Comparison of ENCODE assay signal across 7 mouse cellular contexts in genomic region chr1:92696848-92697247, GRCm38 (mm10). TPM values are rescaled to one million over a fixed set of nuclear protein-coding genes. Genes with fewer than 3 reads are reported as not detected.
A peak's percentile ranks its signal among the peaks of the same experiment; 100 is the strongest.
DNase-seq lines count a peak whose midpoint lies in the region; TF ChIP-seq lines count a peak whose summit lies in the region.

No protein-coding gene starts in this region.

- intact Hi-C loops in heart, postnatal 10 days (cut with DNase I) = loop anchor here (1.0 to 5.0 kb wide), 2 partner anchors 75 to 137 kb away; no protein-coding TSS in a partner anchor

- H3K4me1 ChIP-seq in MEL (ENCODE audit: control insufficient read depth in 1 of 2, insufficient read depth in 2 of 2, low read length in 2 of 2) = peaks cover 1 to 13% of the 10 kb centered on the region in 2 experiments; a peak in 2 of 4 replicates
- peaks cover 29% of the 10 kb centered on the region for H3K4me1 ChIP-seq in embryonic facial prominence, embryonic 10.5 days

- H3K36me3 ChIP-seq in MEL (ENCODE audit: control insufficient read depth in 1 of 2, insufficient read depth in 2 of 2, low read length in 2 of 2) = no peaks in the 10 kb centered on the region
- no peaks in the 10 kb centered on the region for H3K36me3 ChIP-seq in embryonic facial prominence, embryonic 10.5 days (replicated peaks)

- peak; percentile 50 to 73 (median 72) for TF ChIP-seq CTCF in MEL (IDR thresholded peaks at IDR 0.05 in 2 of 3, conservative IDR thresholded peaks at IDR 0.05 in 1 of 3; ENCODE audit: control insufficient read depth in 1 of 3, insufficient read depth in 1 of 3, low read depth in 2 of 3, low read length in 3 of 3, poor library complexity in 1 of 3, severe bottlenecking in 1 of 3)

- no peak overlapping the region for H3K27ac ChIP-seq in MEL (ENCODE audit: control insufficient read depth, low read depth, low read length)
- H3K27ac ChIP-seq in embryonic facial prominence, embryonic 10.5 days (replicated peaks) = peak overlapping the region; percentile 57

- no peak for TF ChIP-seq EP300 in MEL (IDR thresholded peaks at IDR 0.05; ENCODE audit: low read depth in 1 of 2, low read length in 2 of 2)

- H3K4me3 ChIP-seq in MEL (ENCODE audit: control insufficient read depth in 1 of 2, insufficient read depth in 1 of 2, low read depth in 2 of 2, low read length in 2 of 2) = no peak overlapping the region
- no peak overlapping the region for H3K4me3 ChIP-seq in embryonic facial prominence, embryonic 10.5 days

- peak; percentile 45 for DNase-seq in MEL (ENCODE audit: low read depth, low spot score)
- peak; percentile 90 to 91 for DNase-seq in adrenal gland, postnatal 36 days
- peak; percentile 86 for DNase-seq in embryonic facial prominence, embryonic 10.5 days (ENCODE audit: low spot score)
- peak; percentile 78 to 90 for DNase-seq in heart, postnatal 10 days
- peak; percentile 73 for DNase-seq in left cerebral cortex, adult 11 months (ENCODE audit: low spot score)
- peak; percentile 82 for DNase-seq in mesoderm, embryonic 11.5 days (ENCODE audit: low read depth, low spot score)
- DNase-seq in spleen, adult 12 weeks (ENCODE audit: low spot score) = peak; percentile 39

- WGBS in embryonic facial prominence, embryonic 10.5 days = 31% methylated on average over 4 of the region's 4 CpGs

- no peak overlapping the region for H3K9ac ChIP-seq in MEL (ENCODE audit: control insufficient read depth, low read depth, low read length, poor library complexity, severe bottlenecking)

- H3K27me3 ChIP-seq in MEL (ENCODE audit: control insufficient read depth in 1 of 2, insufficient read depth in 2 of 2, low read length in 2 of 2) = 0 out of 4 replicates have a peak, but pooled peaks cover 0 to 2% of the 10 kb centered on the region in 2 experiments
- H3K27me3 ChIP-seq in embryonic facial prominence, embryonic 10.5 days (replicated peaks; ENCODE audit: low read depth, poor library complexity, severe bottlenecking) = peaks cover 19% of the 10 kb centered on the region

- no peaks in the 10 kb centered on the region for H3K9me3 ChIP-seq in MEL (replicated peaks; ENCODE audit: insufficient read depth, low read length)
- no peaks in the 10 kb centered on the region for H3K9me3 ChIP-seq in embryonic facial prominence, embryonic 10.5 days

- no peaks in the 10 kb centered on the region for H3K79me2 ChIP-seq in MEL (ENCODE audit: control insufficient read depth, insufficient read depth, low read length, poor library complexity)

- no peak for TF ChIP-seq POLR2A in MEL (IDR thresholded peaks at IDR 0.05; ENCODE audit: control insufficient read depth in 1 of 2, insufficient read depth in 1 of 2, low read depth in 1 of 2, low read length in 2 of 2, poor library complexity in 1 of 2)

- peak; percentile 47 for TF ChIP-seq RAD21 in MEL (IDR thresholded peaks at IDR 0.05; ENCODE audit: low read depth, low read length)

TF ChIP-seq in MEL, 35 proteins besides CTCF, POLR2A, EP300 and RAD21:
- no peak for TF ChIP-seq CHD2 (IDR thresholded peaks at IDR 0.05; ENCODE audit: low read length)
- no peak for TF ChIP-seq MYB (IDR thresholded peaks at IDR 0.05; ENCODE audit: low read depth, low read length)
- no peak for TF ChIP-seq GATA1 (IDR thresholded peaks at IDR 0.05; ENCODE audit: low read depth, low read length)
- no peak for TF ChIP-seq ZKSCAN1 (IDR thresholded peaks at IDR 0.05; ENCODE audit: low read depth, low read length)
- no peak for TF ChIP-seq TAL1 (IDR thresholded peaks at IDR 0.05; ENCODE audit: low read length)
- TF ChIP-seq ETS1 (IDR thresholded peaks at IDR 0.05; ENCODE audit: low read depth, low read length) = no peak
- peak; percentile 40 for TF ChIP-seq SMC3 (IDR thresholded peaks at IDR 0.05; ENCODE audit: low read depth, low read length)
- TF ChIP-seq MYC (IDR thresholded peaks at IDR 0.05; ENCODE audit: low read depth, low read length) = no peak
- TF ChIP-seq MAZ (IDR thresholded peaks at IDR 0.05; ENCODE audit: low read depth, low read length) = no peak
- peak; percentile 36; the same call in 1 of the 2 replicates for TF ChIP-seq HCFC1 (IDR thresholded peaks at IDR 0.05; ENCODE audit: low read depth, low read length)

RNA-seq across cellular contexts. Expression of gene Otos, which starts 48.2 kb away (rescaled TPM):
- total RNA-seq in MEL (2012; rRNA removed) = 1.2 and 1.8 TPM in 2 replicates
- polyA plus RNA-seq in MEL (2012; ENCODE audit: insufficient read depth in 1 of 2, insufficient read length in 2 of 2, low read depth in 1 of 2, low replicate concordance in 2 of 2, missing spikeins in 1 of 2) = 1 to 10 TPM in 1 of 2 experiments, not detected in 1; 6.3 TPM
- not detected for total RNA-seq in adrenal gland, postnatal 36 days (2021)
- polyA plus RNA-seq in embryonic facial prominence, embryonic 10.5 days (2016; fragmentation: Nextera tagmentation; extraction: Ambion mirVana) = 0.05 TPM in 1 of 2 replicates, not detected in the other
- not detected for total RNA-seq in heart, postnatal 10 days (2021)

RNA-seq across cellular contexts. Expression of gene Cops9, which starts 55.1 kb away (rescaled TPM):
- 550 and 618 TPM in 2 replicates for total RNA-seq in MEL (2012; rRNA removed)
- polyA plus RNA-seq in MEL (2012; ENCODE audit: insufficient read depth in 1 of 2, insufficient read length in 2 of 2, low read depth in 1 of 2, low replicate concordance in 2 of 2, missing spikeins in 1 of 2) = 100 to 1,000 TPM in 1 of 2 experiments, not detected in 1; 377 TPM
- 100 to 1,000 TPM; 332 to 335 TPM for total RNA-seq in adrenal gland, postnatal 36 days (2021)
- 341 and 342 TPM in 2 replicates for polyA plus RNA-seq in embryonic facial prominence, embryonic 10.5 days (2016; fragmentation: Nextera tagmentation; extraction: Ambion mirVana)
- total RNA-seq in heart, postnatal 10 days (2021) = 100 to 1,000 TPM; 221 to 231 TPM

Comparison
In these comparisons a context has a peak if more than half of its experiments do, and no peak if none do; other contexts are left out.
1. DNase-seq: peak in every context shown above with its lines; median percentile 90 in adrenal gland, postnatal 36 days; 86 in embryonic facial prominence, embryonic 10.5 days; 84 in heart, postnatal 10 days; 82 in mesoderm, embryonic 11.5 days; 73 in left cerebral cortex, adult 11 months; 45 in MEL; 39 in spleen, adult 12 weeks.